Mouse (Mus musculus): ENCODE results near the gene Mast4. TPM values are rescaled to one million over a fixed set of nuclear protein-coding genes. Genes with fewer than 3 reads are reported as not detected.

Mast4 gene
- total and polyA plus RNA-seq, 3 experiments: 2.7 to 7.0 TPM; not detected in 1

- Histone ChIP-seq H3K4me1 (ENCODE audit: control insufficient read depth in 1 of 2, insufficient read depth in 2 of 2, low read length in 2 of 2) (peaks cover 2 to 5% of the 10 kb centered on the region in 2 experiments), H3K9ac (ENCODE audit: control insufficient read depth, low read depth, low read length, poor library complexity, severe bottlenecking) (no peak overlapping the region), H3K27me3 (ENCODE audit: control insufficient read depth in 1 of 2, insufficient read depth in 2 of 2, low read length in 2 of 2) (no peaks in the 10 kb centered on the region), H3K79me2 (ENCODE audit: control insufficient read depth, insufficient read depth, low read length, poor library complexity) (peaks cover 13% of the 10 kb centered on the region; the same call in 1 of the 2 replicates), H3K36me3 (ENCODE audit: control insufficient read depth in 1 of 2, insufficient read depth in 2 of 2, low read length in 2 of 2) (peaks cover 0 to 4% of the 10 kb centered on the region in 2 experiments; a peak in 3 of 4 replicates), H3K27ac (ENCODE audit: control insufficient read depth, low read depth, low read length) (no peak overlapping the region), H3K9me3 (replicated peaks; ENCODE audit: insufficient read depth, low read length) (no peaks in the 10 kb centered on the region), H3K4me3 (ENCODE audit: control insufficient read depth in 1 of 2, insufficient read depth in 1 of 2, low read depth in 2 of 2, low read length in 2 of 2) (no peak overlapping the region)
- DNase-seq (ENCODE audit: low read depth, low spot score): no peak
- no peak for TF ChIP-seq SIN3A (IDR thresholded peaks at IDR 0.05; ENCODE audit: low read length)
- TF ChIP-seq CHD2 (IDR thresholded peaks at IDR 0.05; ENCODE audit: low read length): no peak
- TF ChIP-seq TCF12 (IDR thresholded peaks at IDR 0.05; ENCODE audit: low read depth, low read length): no peak
- TF ChIP-seq ELF1 (IDR thresholded peaks at IDR 0.05; ENCODE audit: low read depth, low read length): no peak
- TF ChIP-seq NRF1 (IDR thresholded peaks at IDR 0.05; ENCODE audit: insufficient read depth, low read depth, low read length, poor library complexity, severe bottlenecking): no peak
- TF ChIP-seq USF1 (IDR thresholded peaks at IDR 0.05; ENCODE audit: low read depth, low read length): no peak
- TF ChIP-seq POLR2A (IDR thresholded peaks at IDR 0.05; ENCODE audit: control insufficient read depth in 1 of 2, insufficient read depth in 1 of 2, low read depth in 1 of 2, low read length in 2 of 2, poor library complexity in 1 of 2): no peak
- TF ChIP-seq KAT2A (conservative IDR thresholded peaks at IDR 0.05; ENCODE audit: low read depth, low read length): no peak
- TF ChIP-seq ZNF384 (IDR thresholded peaks at IDR 0.05; ENCODE audit: low read depth, low read length): no peak
- TF ChIP-seq BHLHE40 (IDR thresholded peaks at IDR 0.05; ENCODE audit: borderline replicate concordance, low read depth, low read length): no peak
- no peak for TF ChIP-seq RCOR1 (IDR thresholded peaks at IDR 0.05; ENCODE audit: low read depth, low read length)
- no peak for TF ChIP-seq HCFC1 (IDR thresholded peaks at IDR 0.05; ENCODE audit: low read depth, low read length)
- TF ChIP-seq MEF2A (IDR thresholded peaks at IDR 0.05; ENCODE audit: extremely low read depth, insufficient replicate concordance, low read depth, low read length, poor library complexity, severe bottlenecking): no peak
- no peak for TF ChIP-seq MAZ (IDR thresholded peaks at IDR 0.05; ENCODE audit: low read depth, low read length)
- no peak for TF ChIP-seq RAD21 (IDR thresholded peaks at IDR 0.05; ENCODE audit: low read depth, low read length)
- TF ChIP-seq MAFK (IDR thresholded peaks at IDR 0.05; ENCODE audit: borderline replicate concordance, low read depth, low read length): no peak
- no peak for TF ChIP-seq E2F4 (IDR thresholded peaks at IDR 0.05; ENCODE audit: borderline replicate concordance, low read depth, low read length)
- TF ChIP-seq ZC3H11A (IDR thresholded peaks at IDR 0.05; ENCODE audit: low read depth, low read length): no peak
- TF ChIP-seq ETS1 (IDR thresholded peaks at IDR 0.05; ENCODE audit: low read depth, low read length): no peak
Measured at GRCm38 (mm10) chr13:102880381-102881076, 453.8 kb downstream of the Mast4 start.

DNA sequence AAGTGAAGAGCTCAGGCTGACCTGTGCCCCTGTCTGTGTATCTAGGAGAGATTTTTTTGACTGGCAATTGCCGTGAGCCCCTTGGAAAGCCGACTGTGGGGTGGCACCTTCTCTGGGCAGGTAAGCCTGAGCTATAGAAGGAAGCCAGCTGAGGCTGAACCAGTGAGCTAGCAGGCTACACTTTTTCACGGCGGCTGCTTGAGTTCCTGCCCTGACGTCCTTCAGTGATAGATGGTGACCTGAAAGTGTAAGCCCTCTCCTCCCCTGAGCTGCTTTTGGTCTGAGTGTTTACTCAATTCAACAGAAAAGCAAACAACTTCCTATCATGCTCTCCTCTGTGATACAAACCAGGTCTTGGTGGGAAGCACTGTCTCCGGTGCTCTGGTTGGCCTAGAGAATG lies 455.7 kb downstream of the Mast4 start:
- Histone ChIP-seq H3K27me3 (ENCODE audit: control insufficient read depth in 1 of 2, insufficient read depth in 2 of 2, low read length in 2 of 2) (no peaks in the 10 kb centered on the region), H3K9ac (ENCODE audit: control insufficient read depth, low read depth, low read length, poor library complexity, severe bottlenecking) (no peak overlapping the region), H3K4me1 (ENCODE audit: control insufficient read depth in 1 of 2, insufficient read depth in 2 of 2, low read length in 2 of 2) (no peaks in the 10 kb centered on the region; a peak in 2 of 4 replicates), H3K27ac (ENCODE audit: control insufficient read depth, low read depth, low read length) (no peak overlapping the region), H3K4me3 (ENCODE audit: control insufficient read depth in 1 of 2, insufficient read depth in 1 of 2, low read depth in 2 of 2, low read length in 2 of 2) (no peak overlapping the region), H3K9me3 (replicated peaks; ENCODE audit: insufficient read depth, low read length) (no peaks in the 10 kb centered on the region), H3K79me2 (ENCODE audit: control insufficient read depth, insufficient read depth, low read length, poor library complexity) (peaks cover 6% of the 10 kb centered on the region; the same call in 1 of the 2 replicates), H3K36me3 (ENCODE audit: control insufficient read depth in 1 of 2, insufficient read depth in 2 of 2, low read length in 2 of 2) (no peaks in the 10 kb centered on the region; a peak in 1 of 4 replicates)
- DNase-seq (ENCODE audit: low read depth, low spot score): no peak
- no peak for TF ChIP-seq ETS1 (IDR thresholded peaks at IDR 0.05; ENCODE audit: low read depth, low read length)

Measured in MEL (cell line).